Mouse (Mus musculus) olfactory bulb, adult 2 months (tissue): ENCODE data around the gene Chn1.

Experiments
- CTCF ChIP-seq: fragments of 200-500 bp; IDR thresholded peaks from 2 replicates; pipeline ENCODE4 v1.5.1; 2012; ENCODE audit warnings: low read depth, mild to moderate bottlenecking, low read length, moderate library complexity; ENCODE audit not compliant: insufficient read depth
- POLR2A ChIP-seq: fragments of 200-500 bp; IDR thresholded peaks from 2 replicates; pipeline ENCODE4 v1.6.1; 2012; ENCODE audit warnings: mild to moderate bottlenecking, low read depth, low read length, moderate library complexity; ENCODE audit not compliant: insufficient read depth

- TF ChIP-seq CTCF (no peak), POLR2A (no peak)
These were observed 16.1 kb downstream of the Chn1 start for GRCm38 (mm10) chr2:73759027-73759426.
